Mouse (Mus musculus) heart, embryonic 16.5 days (tissue): Measurements from ENCODE around the gene Vps37b. TPM values are rescaled to one million over a fixed set of nuclear protein-coding genes. Genes with fewer than 3 reads are reported as not detected.

Source experiments
- ATAC-seq: fragments of 200-750 bp; cut with Nextera tagmentation; replicated peaks from 2 replicates; pipeline ENCODE4 v1.8.0; 2017; ENCODE audit warnings: moderate number of reproducible peaks; ENCODE audit not compliant: insufficient read depth, low FRiP score; ENCODE audit errors: extremely low read depth
- H3K27ac ChIP-seq: fragments of 300-500 bp; sonication (generic); 2 replicates; pipeline ENCODE4 v1.5.1; 2014; ENCODE audit warnings: mild to moderate bottlenecking, low read length, control low read depth, moderate library complexity
- H3K27me3 ChIP-seq: fragments of 300-500 bp; sonication (generic); 2 replicates; pipeline ENCODE4 v1.6.1; 2014; ENCODE audit warnings: low read length, mixed read lengths; ENCODE audit not compliant: control insufficient read depth, insufficient read depth
- H3K36me3 ChIP-seq: fragments of 300-500 bp; sonication (generic); 2 replicates; pipeline ENCODE4 v1.6.1; 2014; ENCODE audit not compliant: control insufficient read depth, insufficient read depth
- H3K4me1 ChIP-seq: fragments of 300-500 bp; sonication (generic); 2 replicates; pipeline ENCODE4 v1.6.1; 2014; ENCODE audit warnings: low read length, mixed read lengths; ENCODE audit not compliant: control insufficient read depth, insufficient read depth
- H3K4me2 ChIP-seq: fragments of 300-500 bp; sonication (generic); 2 replicates; pipeline ENCODE4 v1.6.1; 2014; ENCODE audit warnings: low read depth, mild to moderate bottlenecking, control low read depth, low read length
- H3K4me3 ChIP-seq: fragments of 300-500 bp; sonication (generic); 2 replicates; pipeline ENCODE4 v1.5.1; 2014; ENCODE audit warnings: mild to moderate bottlenecking, control low read depth, low read length
- H3K9ac ChIP-seq: fragments of 300-500 bp; sonication (generic); 2 replicates; pipeline ENCODE4 v1.6.1; 2014; ENCODE audit warnings: low read length, control low read depth
- H3K9me3 ChIP-seq: fragments of 300-500 bp; sonication (generic); replicated peaks from 2 replicates; pipeline ENCODE4 v1.6.1; 2016; ENCODE audit warnings: low read length; ENCODE audit not compliant: control insufficient read depth
- WGBS: fragments of 180-500 bp; shearing (Covaris S2); extraction: QIAGEN DNeasy Blood & Tissue Kit; methylation state at CpG from one replicate; pipeline ENCODE4 v1.1.7; 2014; 5-methylcytosine and 5-hydroxymethylcytosine counted together
- polyA plus RNA-seq: library from polyadenylated mRNA; unstranded; fragments of >200 nt; fragmentation: Nextera tagmentation; extraction: Ambion mirVana; gene quantifications from 2 replicates; pipeline ENCODE4 v1.2.1, GENCODE M21; 2015

The Vps37b gene
- polyA plus RNA-seq, 1 experiment from 2014 or later: 61.4 TPM

DNA sequence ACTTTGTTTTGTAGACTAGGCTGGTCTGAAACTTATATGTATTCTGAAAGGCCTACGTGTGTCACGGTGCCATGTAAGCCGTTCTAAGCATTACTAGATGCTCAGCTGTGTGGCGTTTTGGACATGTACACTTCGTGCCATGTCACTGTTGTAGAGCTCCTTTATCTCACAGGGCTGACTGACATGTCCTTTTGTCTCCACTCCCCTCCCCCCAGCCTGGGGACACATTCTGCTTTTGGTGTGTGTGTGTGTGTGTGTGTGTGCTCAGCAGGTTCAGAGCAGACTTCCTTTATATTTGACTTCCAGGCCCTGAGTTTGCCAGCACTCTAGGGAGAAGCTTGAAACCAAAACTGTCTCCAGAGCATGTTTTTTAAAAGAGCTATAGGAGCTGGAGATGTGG is 4.8 kb upstream of the Vps37b start:
- Histone ChIP-seq H3K9ac (peak overlapping the region; percentile 16; the same call in 1 of the 2 replicates), H3K27me3 (no peaks in the 10 kb centered on the region), H3K9me3 (no peaks in the 10 kb centered on the region), H3K36me3 (no peaks in the 10 kb centered on the region), H3K4me2 (no peak overlapping the region), H3K4me1 (peaks cover 14% of the 10 kb centered on the region), H3K4me3 (no peak overlapping the region), H3K27ac (peak overlapping the region; percentile 3; the same call in 1 of the 2 replicates)
- 44% methylated on average over 5 of the region's 5 CpGs for WGBS
- ATAC-seq: 0 out of 2 replicates have a peak, but pooled peaks have one; percentile 29

GRCm38 (mm10) chr5:124036341-124036740 is 4.3 kb upstream of the Vps37b start:
- no peak for ATAC-seq
- H3K36me3 ChIP-seq: no peaks in the 10 kb centered on the region
- H3K4me1 ChIP-seq: peaks cover 11% of the 10 kb centered on the region
- 44% methylated on average over 6 of the region's 6 CpGs for WGBS
- no peaks in the 10 kb centered on the region for H3K27me3 ChIP-seq
- no peak overlapping the region for H3K4me2 ChIP-seq
- H3K9ac ChIP-seq: no peak overlapping the region
- H3K9me3 ChIP-seq: no peaks in the 10 kb centered on the region
- no peak overlapping the region for H3K4me3 ChIP-seq
- H3K27ac ChIP-seq: 0 out of 2 replicates have a peak overlapping the region, but pooled peaks have one; percentile 21

DNA sequence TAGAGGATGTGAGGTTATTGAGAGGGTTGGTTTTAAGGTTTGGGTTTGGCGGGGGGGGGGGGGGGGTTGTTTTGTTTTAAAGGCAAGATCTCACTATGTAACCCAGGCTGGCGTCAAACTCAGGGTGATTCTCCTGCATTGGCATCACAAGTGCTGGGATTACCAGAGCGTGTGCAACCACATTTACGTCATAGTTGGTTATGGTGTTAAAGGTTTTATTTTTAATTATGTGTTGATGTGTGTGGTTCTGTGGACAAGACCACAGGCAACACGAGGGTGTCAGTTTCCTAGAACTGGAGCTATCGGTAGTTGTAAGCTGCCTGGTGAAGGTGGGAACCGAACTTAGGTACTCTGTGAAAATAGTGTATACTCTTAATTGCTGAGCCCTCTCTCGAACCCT is 3.7 kb upstream of the Vps37b start:
- no peak overlapping the region for H3K4me2 ChIP-seq
- no peaks in the 10 kb centered on the region for H3K36me3 ChIP-seq
- ATAC-seq: no peak
- H3K27me3 ChIP-seq: no peaks in the 10 kb centered on the region
- peaks cover 11% of the 10 kb centered on the region for H3K4me1 ChIP-seq
- 69% methylated on average over 8 of the region's 8 CpGs for WGBS
- no peak overlapping the region for H3K9ac ChIP-seq
- H3K4me3 ChIP-seq: no peak overlapping the region
- no peak overlapping the region for H3K27ac ChIP-seq
- H3K9me3 ChIP-seq: no peaks in the 10 kb centered on the region

DNA sequence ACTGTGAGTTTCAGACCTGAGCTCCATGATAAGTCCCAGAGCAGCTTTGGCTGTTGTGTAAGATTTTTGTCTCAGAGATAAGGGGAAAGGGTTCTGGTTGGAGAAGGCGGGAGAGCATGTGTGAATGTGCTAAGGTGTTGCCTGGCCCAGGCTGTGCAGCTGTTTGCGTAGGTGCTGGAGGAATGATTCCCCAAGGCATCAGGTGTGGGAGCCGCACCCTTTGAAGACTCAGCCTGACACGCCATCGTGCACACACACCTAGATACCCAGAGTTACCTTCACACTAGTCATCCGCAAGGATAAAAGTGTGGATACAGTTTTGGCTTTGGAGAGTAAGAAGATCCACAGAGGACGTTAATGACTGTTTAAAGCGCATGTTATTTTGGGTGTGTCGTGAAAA is 3.3 kb upstream of the Vps37b start:
- Histone ChIP-seq H3K4me3 (no peak overlapping the region), H3K9ac (no peak overlapping the region), H3K4me2 (no peak overlapping the region), H3K36me3 (no peaks in the 10 kb centered on the region), H3K9me3 (no peaks in the 10 kb centered on the region), H3K27me3 (no peaks in the 10 kb centered on the region), H3K27ac (no peak overlapping the region), H3K4me1 (peaks cover 11% of the 10 kb centered on the region)
- ATAC-seq: no peak
- 80% methylated on average over 9 of the region's 9 CpGs for WGBS

DNA sequence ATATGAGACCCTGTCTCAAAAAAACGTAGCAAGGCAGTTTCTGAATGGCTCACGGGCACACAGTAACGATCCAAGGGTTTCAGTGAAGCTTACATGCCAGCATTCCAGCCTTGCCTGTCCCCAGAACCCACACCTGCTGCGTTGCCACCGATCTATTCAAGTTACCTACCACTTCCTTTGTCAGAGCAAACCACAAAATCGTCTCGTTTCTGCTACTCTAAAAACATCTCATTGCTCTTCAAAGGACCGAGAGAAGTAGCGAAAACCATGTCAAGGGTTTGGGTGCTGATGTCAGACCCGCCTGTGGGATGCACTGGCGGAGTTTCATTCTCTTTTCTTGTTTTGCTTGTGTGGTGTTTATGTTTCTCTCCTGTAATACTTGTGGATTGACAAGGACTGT is 2.4 kb upstream of the Vps37b start:
- no peaks in the 10 kb centered on the region for H3K9me3 ChIP-seq
- H3K4me2 ChIP-seq: no peak overlapping the region
- H3K27ac ChIP-seq: no peak overlapping the region
- H3K4me1 ChIP-seq: peaks cover 19% of the 10 kb centered on the region
- 69% methylated on average over 11 of the region's 11 CpGs for WGBS
- ATAC-seq: no peak
- no peak overlapping the region for H3K9ac ChIP-seq
- no peak overlapping the region for H3K4me3 ChIP-seq
- H3K36me3 ChIP-seq: no peaks in the 10 kb centered on the region
- H3K27me3 ChIP-seq: no peaks in the 10 kb centered on the region

- under 1% methylated on average over 26 of the region's 26 CpGs for WGBS
- no peaks in the 10 kb centered on the region for H3K27me3 ChIP-seq
- peak; percentile 61 for ATAC-seq
- no peaks in the 10 kb centered on the region for H3K9me3 ChIP-seq
- peak overlapping the region; percentile 79 for H3K4me2 ChIP-seq
- H3K27ac ChIP-seq: peak overlapping the region; percentile 98
- H3K4me3 ChIP-seq: peak overlapping the region; percentile 93
- H3K36me3 ChIP-seq: no peaks in the 10 kb centered on the region
- H3K4me1 ChIP-seq: peaks cover 35% of the 10 kb centered on the region
- H3K9ac ChIP-seq: peak overlapping the region; percentile 99
Measured at GRCm38 (mm10) chr5:124031068-124031955, 758 bp downstream of the Vps37b start.

DNA sequence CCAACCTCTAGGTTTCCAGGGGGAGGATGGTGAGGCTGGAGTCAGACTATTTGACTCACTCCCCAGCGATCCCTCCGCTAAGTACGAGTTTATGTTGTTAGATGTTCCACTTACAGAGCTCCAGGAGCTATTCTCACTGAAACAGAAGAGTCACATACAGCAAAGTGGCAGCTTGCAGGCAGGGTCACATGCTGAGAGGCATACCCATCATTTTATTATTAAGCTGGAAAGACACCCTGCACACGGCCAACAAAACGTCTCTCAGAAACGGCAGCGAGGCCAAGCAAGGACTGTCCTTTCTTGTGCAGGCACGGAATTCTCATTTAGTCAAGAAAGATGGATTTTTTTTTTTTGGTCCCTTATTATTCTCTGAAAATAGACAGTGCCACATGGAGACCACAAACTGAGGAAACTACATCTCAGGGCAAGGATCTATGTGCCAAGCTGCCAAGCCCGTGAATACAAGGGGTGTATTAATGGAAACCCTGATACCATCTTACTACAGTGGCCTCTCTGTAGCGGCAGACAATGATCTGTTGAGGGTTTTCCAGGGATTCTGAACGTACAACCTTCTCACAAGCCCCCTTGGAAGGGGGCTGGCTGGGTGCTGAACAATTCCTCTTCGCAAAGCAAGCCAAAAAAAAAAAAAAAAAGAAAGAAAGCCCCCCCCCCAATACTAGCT is 1.5 kb downstream of the Vps37b start:
- Histone ChIP-seq H3K27ac (peak overlapping the region; percentile 98), H3K36me3 (no peaks in the 10 kb centered on the region), H3K4me3 (peak overlapping the region; percentile 93), H3K4me1 (peaks cover 43% of the 10 kb centered on the region), H3K9me3 (no peaks in the 10 kb centered on the region), H3K27me3 (no peaks in the 10 kb centered on the region), H3K4me2 (peak overlapping the region; percentile 79), H3K9ac (peak overlapping the region; percentile 99)
- ATAC-seq: no peak
- 18% methylated on average over 12 of the region's 12 CpGs for WGBS

DNA sequence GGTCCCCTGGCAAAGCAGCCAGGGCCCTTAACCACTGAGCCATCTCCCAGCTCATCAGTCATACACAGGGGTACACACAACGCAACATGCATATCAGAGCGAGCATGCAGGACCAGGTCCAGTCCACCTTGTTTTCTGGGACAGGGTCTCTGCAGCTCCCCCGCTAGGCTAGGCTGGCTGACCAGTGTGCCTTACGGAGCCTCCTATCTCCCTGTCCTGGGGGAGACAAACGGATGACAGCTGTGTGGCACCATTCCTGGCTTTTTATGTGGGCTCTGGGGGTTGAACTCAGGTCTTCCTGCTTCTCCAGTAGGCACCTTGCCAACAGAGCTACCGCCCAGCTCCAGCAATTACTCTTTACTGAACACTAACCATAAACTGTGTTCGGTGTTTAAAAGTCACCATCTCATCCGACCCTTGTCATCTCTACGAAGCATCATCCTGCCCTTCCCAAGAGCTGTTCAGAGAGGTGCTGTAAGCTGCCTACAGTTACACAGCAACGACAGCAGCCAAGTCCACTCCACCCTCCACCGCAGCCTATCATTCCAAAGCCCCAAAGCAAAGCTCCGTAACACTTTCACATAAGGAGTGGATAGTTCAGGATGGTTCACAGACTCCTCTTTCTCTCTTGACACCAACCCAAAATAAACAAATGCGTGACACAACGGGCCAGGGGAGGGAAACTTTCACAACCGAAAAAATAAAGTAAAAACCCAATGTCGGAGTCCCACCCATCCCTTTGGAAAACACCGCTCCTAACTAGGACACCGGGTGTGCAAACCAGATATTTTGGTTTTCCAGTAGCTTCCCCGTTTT is 2.6 kb downstream of the Vps37b start:
- H3K4me3 ChIP-seq: peak overlapping the region; percentile 93
- H3K27me3 ChIP-seq: no peaks in the 10 kb centered on the region
- H3K9me3 ChIP-seq: no peaks in the 10 kb centered on the region
- H3K4me1 ChIP-seq: peaks cover 54% of the 10 kb centered on the region
- H3K27ac ChIP-seq: peak overlapping the region; percentile 98
- no peak for ATAC-seq
- H3K4me2 ChIP-seq: peak overlapping the region; percentile 79
- no peaks in the 10 kb centered on the region for H3K36me3 ChIP-seq
- H3K9ac ChIP-seq: peak overlapping the region; percentile 99; the same call in 1 of the 2 replicates
- 54% methylated on average over 19 of the region's 19 CpGs for WGBS
